Mouse (Mus musculus) midbrain, postnatal 0 days (tissue): ENCODE measurements around the gene Emx1. TPM values are rescaled to one million over a fixed set of nuclear protein-coding genes. Genes with fewer than 3 reads are reported as not detected.

ENCODE experiments used
- ATAC-seq: fragments of 200-750 bp; cut with Nextera tagmentation; 2 replicates; pipeline ENCODE4 v1.8.0; 2017; ENCODE audit warnings: moderate number of reproducible peaks, mild to moderate bottlenecking, moderate TSS enrichment, moderate library complexity; ENCODE audit not compliant: low FRiP score
- DNase-seq: peaks from one replicate; pipeline ENCODE4 v3.0.0-alpha.2; 2015; ENCODE audit warnings: low spot score
- H3K27ac ChIP-seq: fragments of 300-500 bp; sonication (generic); 2 replicates; pipeline ENCODE4 v1.5.1; 2014; ENCODE audit warnings: low read depth, mild to moderate bottlenecking, low read length, mixed read lengths
- H3K27me3 ChIP-seq: fragments of 300-500 bp; sonication (generic); 2 replicates; pipeline ENCODE4 v1.6.1; 2014; ENCODE audit warnings: low read length, control low read depth, mixed read lengths; ENCODE audit not compliant: insufficient read depth
- H3K36me3 ChIP-seq: fragments of 300-500 bp; sonication (generic); 2 replicates; pipeline ENCODE4 v1.6.1; 2014; ENCODE audit warnings: low read length, control low read depth, mixed read lengths; ENCODE audit not compliant: insufficient read depth
- H3K4me1 ChIP-seq: fragments of 300-500 bp; sonication (generic); 2 replicates; pipeline ENCODE4 v1.6.1; 2014; ENCODE audit warnings: mild to moderate bottlenecking, control low read depth, antibody characterized with exemption, low read length, mixed read lengths; ENCODE audit not compliant: insufficient read depth
- H3K4me2 ChIP-seq: fragments of 300-500 bp; sonication (generic); 2 replicates; pipeline ENCODE4 v1.6.1; 2014; ENCODE audit warnings: low read depth, mild to moderate bottlenecking, low read length, mixed read lengths; ENCODE audit not compliant: poor library complexity, severe bottlenecking
- H3K4me3 ChIP-seq: fragments of 300-500 bp; sonication (generic); 2 replicates; pipeline ENCODE4 v1.5.1; 2014; ENCODE audit warnings: low read depth, mild to moderate bottlenecking, low read length, moderate library complexity
- H3K9ac ChIP-seq: fragments of 300-500 bp; sonication (generic); replicated peaks from 2 replicates; pipeline ENCODE4 v1.6.1; 2014; ENCODE audit warnings: mild to moderate bottlenecking, low read length, moderate library complexity, mixed read lengths; ENCODE audit not compliant: poor library complexity, severe bottlenecking
- H3K9me3 ChIP-seq: fragments of 300-500 bp; sonication (generic); 2 replicates; pipeline ENCODE4 v1.6.1; 2016; ENCODE audit warnings: low read length, control low read depth
- CTCF ChIP-seq: IDR thresholded peaks from 2 replicates; pipeline ENCODE4 v1.5.1; 2016; ENCODE audit warnings: antibody characterized with exemption, mild to moderate bottlenecking
- WGBS: fragments of 180-500 bp; shearing (Covaris S2); extraction: QIAGEN DNeasy Blood & Tissue Kit; methylation state at CpG from one replicate; pipeline ENCODE4 v1.1.7; 2014; 5-methylcytosine and 5-hydroxymethylcytosine counted together
- polyA plus RNA-seq: library from polyadenylated mRNA; unstranded; fragments of >200 nt; fragmentation: Nextera tagmentation; extraction: Ambion mirVana; gene quantifications from 2 replicates; pipeline ENCODE4 v1.2.1, GENCODE M21; 2015
- total RNA-seq: library from RNA; depleted of rRNA; stranded (reverse); fragments of >200 nt; gene quantifications from 2 replicates; pipeline ENCODE4 v1.2.3, GENCODE M21; 2014

Gene Emx1
- total and polyA plus RNA-seq, 2 experiments from 2014 or later = 0.64 to 0.88 TPM

DNA sequence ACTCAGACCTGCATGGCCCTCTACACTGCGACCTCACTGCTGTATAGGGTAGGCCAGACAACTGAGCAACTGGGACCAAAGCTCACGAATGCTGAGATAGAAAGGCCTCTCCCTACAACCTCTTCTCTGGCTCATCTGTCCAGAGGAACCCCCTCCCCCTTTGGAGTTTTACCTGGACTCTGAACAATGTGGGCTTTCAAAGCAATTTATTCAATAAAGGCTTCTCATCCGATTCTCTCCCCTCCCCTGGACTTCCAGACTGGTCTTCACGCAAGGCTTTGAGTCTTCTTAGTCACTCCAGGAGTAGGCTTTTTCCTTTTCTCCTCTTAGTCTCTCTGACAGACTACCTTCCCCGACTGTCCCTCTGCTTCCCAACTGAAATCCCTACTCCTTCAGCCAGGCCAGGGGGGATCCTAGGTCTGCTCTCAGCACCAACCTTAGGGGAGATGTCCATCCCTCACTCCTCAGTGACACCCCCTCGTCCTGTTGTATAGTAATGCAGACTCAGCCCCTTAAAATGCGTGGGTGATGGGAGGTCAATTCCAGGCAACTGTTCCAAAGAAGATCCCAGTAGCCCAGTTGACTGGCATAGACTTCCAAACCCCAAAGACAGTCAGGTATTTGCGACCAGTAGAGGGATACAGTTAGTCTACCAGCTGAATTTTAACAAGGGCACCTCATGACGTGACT lies 4.7 kb downstream of the Emx1 start:
- no peaks in the 10 kb centered on the region for H3K9me3 ChIP-seq
- H3K4me1 ChIP-seq = 0 out of 2 replicates have a peak, but pooled peaks cover 6% of the 10 kb centered on the region
- WGBS = 34% methylated on average over 9 of the region's 9 CpGs
- H3K36me3 ChIP-seq = no peaks in the 10 kb centered on the region
- no peak for DNase-seq
- TF ChIP-seq CTCF = no peak
- no peak overlapping the region for H3K9ac ChIP-seq
- no peak overlapping the region for H3K4me3 ChIP-seq
- H3K4me2 ChIP-seq = no peak overlapping the region
- peaks cover 72% of the 10 kb centered on the region for H3K27me3 ChIP-seq
- no peak for ATAC-seq
- H3K27ac ChIP-seq = no peak overlapping the region

DNA sequence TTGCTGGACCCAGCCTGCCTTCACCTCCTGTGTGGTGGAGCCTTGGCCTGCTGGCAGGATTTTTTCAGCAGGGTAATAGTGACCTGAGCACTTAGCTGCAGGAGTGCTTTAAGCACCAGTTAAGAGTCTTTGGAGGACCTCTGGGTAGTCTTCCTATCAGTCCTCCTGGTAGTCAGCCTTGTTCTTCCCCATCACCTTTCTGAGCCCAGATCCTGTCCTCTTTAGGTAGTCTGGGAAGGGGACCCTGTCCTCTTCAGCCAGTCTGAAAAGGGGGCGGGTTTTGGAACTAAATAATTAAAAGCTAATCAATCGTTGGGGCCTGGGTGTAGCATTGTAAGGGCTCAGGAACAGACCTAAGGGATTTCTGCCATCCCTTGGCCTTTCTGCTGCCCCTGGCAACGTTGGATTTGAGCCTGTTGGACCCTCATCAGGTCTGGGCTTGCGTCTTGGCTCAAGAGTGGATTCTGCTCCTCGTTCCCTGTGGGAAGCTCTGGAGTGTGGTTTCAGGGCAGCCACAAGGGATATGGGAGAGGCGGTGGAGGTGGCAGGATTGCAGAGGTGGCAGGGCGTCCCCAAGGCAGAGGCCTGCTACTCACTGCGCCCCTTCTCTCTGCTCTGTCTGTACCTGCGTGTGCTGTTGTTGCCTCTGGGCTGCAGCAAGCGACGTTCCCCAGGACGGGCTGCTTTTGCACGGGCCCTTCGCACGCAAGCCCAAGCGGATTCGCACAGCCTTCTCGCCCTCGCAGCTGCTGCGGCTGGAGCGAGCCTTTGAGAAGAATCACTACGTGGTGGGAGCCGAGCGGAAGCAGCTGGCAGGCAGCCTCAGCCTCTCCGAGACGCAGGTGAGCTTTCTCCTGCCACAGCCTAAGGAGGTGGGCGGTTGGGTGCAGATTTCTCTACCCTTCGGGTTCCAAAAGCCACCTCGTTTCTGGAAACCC lies 6.4 kb downstream of the Emx1 start:
- ATAC-seq (no peak), DNase-seq (peak; percentile 34)
- 0 out of 2 replicates have a peak, but pooled peaks cover 3% of the 10 kb centered on the region for H3K4me1 ChIP-seq
- no peaks in the 10 kb centered on the region for H3K36me3 ChIP-seq
- H3K4me2 ChIP-seq = peak overlapping the region; percentile 15; the same call in 1 of the 2 replicates
- no peak for TF ChIP-seq CTCF
- H3K9me3 ChIP-seq = no peaks in the 10 kb centered on the region
- no peak overlapping the region for H3K27ac ChIP-seq
- peak overlapping the region; percentile 9 for H3K4me3 ChIP-seq
- 7% methylated on average over 29 of the region's 29 CpGs for WGBS
- no peak overlapping the region for H3K9ac ChIP-seq
- peaks cover 58% of the 10 kb centered on the region for H3K27me3 ChIP-seq

DNA sequence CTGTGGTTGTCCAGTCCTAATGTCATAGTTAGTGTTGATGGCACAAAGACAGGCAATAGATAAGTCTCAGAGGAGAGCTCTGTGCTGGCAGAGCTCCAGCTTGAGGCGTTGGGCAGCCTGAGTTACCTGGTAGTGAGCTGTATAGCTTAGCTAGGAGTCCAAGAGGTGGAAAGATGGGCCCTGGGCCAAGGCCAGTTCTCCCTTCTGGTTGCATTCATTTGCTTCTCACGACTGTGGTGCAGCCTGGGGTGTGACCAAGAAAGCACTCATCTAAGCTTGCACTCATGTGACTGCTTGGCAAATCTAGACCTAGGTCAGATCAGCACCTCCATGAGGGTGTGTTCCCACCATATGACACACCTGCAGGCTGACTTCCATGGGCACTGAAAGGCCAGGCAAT lies 10.7 kb downstream of the Emx1 start:
- no peaks in the 10 kb centered on the region for H3K9me3 ChIP-seq
- DNase-seq (no peak), ATAC-seq (no peak)
- WGBS = 74% methylated on average over 2 of the region's 2 CpGs
- no peak overlapping the region for H3K9ac ChIP-seq
- H3K27ac ChIP-seq = no peak overlapping the region
- peaks cover 33% of the 10 kb centered on the region for H3K27me3 ChIP-seq
- H3K36me3 ChIP-seq = no peaks in the 10 kb centered on the region
- TF ChIP-seq CTCF = no peak
- H3K4me1 ChIP-seq = 0 out of 2 replicates have a peak, but pooled peaks cover 3% of the 10 kb centered on the region
- H3K4me3 ChIP-seq = no peak overlapping the region
- no peak overlapping the region for H3K4me2 ChIP-seq

DNA sequence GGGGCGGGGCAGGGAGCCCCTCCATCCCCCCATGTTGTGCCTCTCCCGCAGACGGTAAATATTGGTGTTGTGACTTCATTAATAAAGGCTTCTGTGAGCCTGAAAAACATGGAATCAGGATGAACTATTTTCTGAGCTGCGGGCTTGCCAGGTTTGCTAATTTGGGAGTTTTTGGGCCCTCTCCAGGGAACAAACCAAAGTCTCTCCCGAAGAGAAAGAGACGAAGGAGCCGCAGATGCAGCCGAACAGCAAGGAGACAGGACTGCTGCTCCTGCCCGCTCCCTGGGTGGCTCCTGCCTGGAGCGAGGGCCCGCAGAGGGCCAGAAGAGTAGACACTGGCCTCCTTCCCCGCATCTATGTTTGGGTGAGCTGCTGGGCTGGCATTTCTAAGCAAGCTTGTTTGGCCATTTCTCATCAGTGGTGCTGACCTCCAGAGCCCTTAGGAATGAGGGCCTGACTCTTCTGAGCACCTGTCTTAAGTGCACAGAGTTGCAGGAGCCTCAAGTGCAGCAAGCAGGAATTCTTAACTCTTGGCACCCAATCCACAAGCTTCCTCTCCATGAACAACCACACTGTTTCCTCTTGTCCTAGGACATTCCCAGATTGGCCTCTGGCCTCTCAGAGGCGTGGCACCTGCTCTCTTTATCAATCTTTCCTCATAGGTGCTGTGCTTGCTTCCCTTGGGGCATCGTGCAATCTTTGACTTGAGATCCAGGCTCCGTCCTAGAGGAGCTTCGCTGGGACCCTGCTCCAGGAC lies 19.1 kb downstream of the Emx1 start:
- Histone ChIP-seq H3K9ac (no peak overlapping the region), H3K27ac (no peak overlapping the region), H3K27me3 (peaks cover 5% of the 10 kb centered on the region; the same call in 1 of the 2 replicates), H3K36me3 (no peaks in the 10 kb centered on the region), H3K4me1 (no peaks in the 10 kb centered on the region), H3K9me3 (no peaks in the 10 kb centered on the region), H3K4me2 (no peak overlapping the region), H3K4me3 (no peak overlapping the region)
- no peak for TF ChIP-seq CTCF
- ATAC-seq = no peak
- WGBS = 38% methylated on average over 16 of the region's 16 CpGs
- DNase-seq = no peak

DNA sequence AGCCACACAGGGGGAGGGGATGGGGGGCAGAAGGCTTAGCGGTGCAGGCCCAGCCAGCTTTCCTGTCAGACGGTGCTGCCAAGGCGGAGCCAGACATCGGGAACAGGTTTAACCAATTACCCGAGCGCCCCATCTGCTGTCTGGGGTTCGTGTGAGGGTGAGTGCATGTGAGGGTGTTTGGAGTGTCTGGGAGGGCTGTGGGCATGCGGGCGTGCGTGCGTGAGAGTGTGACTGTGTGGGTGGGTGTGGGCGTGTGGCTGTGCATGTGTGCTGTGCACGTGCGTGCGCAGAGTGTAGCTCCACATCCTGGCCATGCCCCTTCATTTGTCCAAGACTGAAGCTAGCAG lies 19.7 kb downstream of the Emx1 start:
- WGBS = 54% methylated on average over 15 of the region's 15 CpGs
- DNase-seq = no peak
- Histone ChIP-seq H3K4me3 (no peak overlapping the region), H3K27ac (no peak overlapping the region), H3K9me3 (no peaks in the 10 kb centered on the region), H3K9ac (no peak overlapping the region), H3K4me2 (no peak overlapping the region), H3K4me1 (no peaks in the 10 kb centered on the region), H3K36me3 (no peaks in the 10 kb centered on the region), H3K27me3 (peaks cover 5% of the 10 kb centered on the region; the same call in 1 of the 2 replicates)
- no peak for TF ChIP-seq CTCF
- ATAC-seq = no peak
